Mouse (Mus musculus) liver, adult 2 months (tissue): Measurements from ENCODE around the gene Zfp652.

ENCODE experiments used
- CTCF ChIP-seq: fragments of 200-500 bp; IDR thresholded peaks from 2 replicates; pipeline ENCODE4 v1.5.1; 2011; ENCODE audit warnings: low read depth, low read length, control low read depth
- POLR2A ChIP-seq: fragments of 200-500 bp; IDR thresholded peaks from 2 replicates; pipeline ENCODE4 v1.6.1; 2011; ENCODE audit warnings: low read length, control low read depth; ENCODE audit not compliant: insufficient read depth; ENCODE audit errors: extremely low read depth

DNA sequence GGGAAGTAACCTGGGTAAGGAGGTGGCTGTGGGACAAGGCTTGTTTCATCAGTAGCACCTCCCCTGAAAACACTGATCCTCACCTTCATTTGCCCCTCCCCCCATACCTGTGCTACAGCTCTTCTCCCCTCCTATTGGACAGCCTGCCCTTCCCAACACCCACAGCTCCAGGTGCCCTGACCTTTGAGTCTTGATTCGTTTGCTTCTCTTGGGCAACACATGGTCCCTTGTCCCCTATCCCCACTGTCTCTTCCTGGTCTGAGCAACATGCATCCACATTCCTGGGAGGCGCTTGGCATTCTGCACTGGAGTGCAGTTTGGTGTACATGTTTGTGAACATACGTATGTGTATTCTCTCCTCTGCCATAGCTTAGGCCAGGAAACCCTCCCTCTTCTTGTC, 29.5 kb upstream of the Zfp652 start:
- TF ChIP-seq CTCF (no peak), POLR2A (no peak)
